Mouse (Mus musculus) embryonic fibroblast, embryonic 13.5 days (primary cell): Measurements from ENCODE around the gene Klhl5.

Source experiments
- CTCF ChIP-seq: IDR thresholded peaks from 2 replicates; pipeline ENCODE4 v1.5.1; 2011; ENCODE audit warnings: mild to moderate bottlenecking, control low read depth, low read length, moderate library complexity, borderline replicate concordance; ENCODE audit not compliant: insufficient read depth
- POLR2A ChIP-seq: IDR thresholded peaks from 2 replicates; pipeline ENCODE4 v1.6.1; 2011; ENCODE audit warnings: low read depth, mild to moderate bottlenecking, control low read depth, low read length, moderate library complexity

DNA sequence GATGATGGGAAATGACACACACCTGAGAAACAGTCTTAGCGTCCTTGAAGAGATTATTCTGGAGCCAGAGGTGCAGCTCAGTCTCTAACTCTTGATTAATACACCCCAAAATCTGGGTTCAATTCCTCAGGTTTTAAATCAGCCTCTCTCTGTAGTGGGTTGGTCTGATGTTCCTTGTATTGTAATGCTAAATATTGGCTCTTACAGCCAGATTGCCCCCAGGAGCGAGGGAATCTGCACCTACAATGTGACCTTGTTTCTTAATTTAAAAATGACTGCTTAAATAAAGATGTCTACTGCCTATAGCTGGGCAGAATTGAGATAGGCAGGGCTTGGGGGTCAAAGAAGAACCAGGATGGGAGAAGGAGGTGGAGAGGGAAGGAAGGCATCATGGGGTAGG is 47.5 kb upstream of the Klhl5 start:
- no peak for TF ChIP-seq CTCF
- TF ChIP-seq POLR2A, result no peak
